Mouse (Mus musculus) megakaryocyte-erythroid progenitor cell, adult 5-6 weeks (primary cell): ENCODE measurements around the gene Ndufs8. TPM values are rescaled to one million over a fixed set of nuclear protein-coding genes. Genes with fewer than 3 reads are reported as not detected.

ENCODE experiments used
- ATAC-seq: replicated peaks from 2 replicates; pipeline ENCODE4 v1.8.0; 2016; ENCODE audit warnings: mild to moderate bottlenecking, inconsistent platforms; ENCODE audit not compliant: severe bottlenecking, poor library complexity, low FRiP score, low TSS enrichment
- total RNA-seq, 2 experiments: library from RNA; stranded (forward) in 1 of 2; stranded (reverse) in 1 of 2; fragments of 200-1000, 215-1000 nt in 1 of 2; fragments of >200 nt in 1 of 2; fragmentation: Nextera tagmentation in 1 of 2; gene quantifications; 2 replicates each; pipeline ENCODE4 v1.2.3; 2014 to 2017

Ndufs8 gene
- total RNA-seq, 2 experiments from 2014 or later = 59.0 to 218 TPM

DNA sequence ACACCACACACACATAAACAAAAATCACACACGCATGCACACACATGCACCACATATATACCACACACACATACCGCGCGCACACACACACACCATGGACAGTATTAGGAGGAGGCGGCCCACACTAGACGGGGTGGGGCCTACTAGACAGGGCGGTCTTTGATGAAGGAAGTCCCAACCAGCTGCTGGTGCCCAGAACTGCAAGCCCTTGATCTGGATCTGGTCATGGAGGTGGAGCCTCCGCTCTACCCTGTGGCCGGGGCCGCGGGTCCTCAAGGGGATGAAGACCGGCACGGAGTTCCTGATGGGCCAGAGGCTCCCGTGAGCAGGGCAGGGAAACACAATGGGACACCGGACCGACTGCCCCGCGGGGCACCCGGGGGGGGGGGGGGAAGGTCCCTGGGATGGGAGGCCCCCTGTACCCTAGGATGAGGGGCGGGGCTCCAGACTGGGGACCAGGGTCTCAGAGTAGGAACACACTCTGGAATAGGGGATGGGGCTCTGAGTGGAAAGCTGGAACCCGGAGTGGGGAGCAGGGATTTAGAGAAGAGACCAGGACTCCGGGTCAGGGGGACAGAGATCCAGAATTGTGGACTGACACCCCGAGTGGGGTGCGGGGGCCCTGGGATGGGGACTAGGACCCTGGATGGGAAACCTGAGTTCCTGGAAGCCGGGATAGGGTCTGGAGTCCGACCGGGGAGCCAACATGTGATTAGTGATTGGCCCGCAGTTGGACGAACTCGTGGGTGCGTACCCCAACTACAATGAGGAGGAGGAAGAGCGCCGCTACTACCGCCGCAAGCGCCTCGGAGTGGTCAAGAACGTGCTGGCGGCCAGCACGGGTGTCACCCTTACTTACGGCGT is 22.7 kb upstream of the Ndufs8 start, which contains the start of gene Unc93b1:
TSS of gene Unc93b1 (plus strand) at position 155 of the 864 bp plus-strand sequence.
- ATAC-seq = peak; percentile 91

- no peak for ATAC-seq
Observed at GRCm38 (mm10) chr19:3931716-3932115, 19.1 kb upstream of the Ndufs8 start.

- ATAC-seq = no peak
Observed at GRCm38 (mm10) chr19:3930262-3931057, 17.9 kb upstream of the Ndufs8 start.

- peak; percentile 37; the same call in 1 of the 2 replicates for ATAC-seq
Observed at GRCm38 (mm10) chr19:3929211-3929941, 16.8 kb upstream of the Ndufs8 start, which contains the start of gene Aldh3b1. Gene Aldh3b1, minus strand, starts transcription at chr19:3929808.

DNA sequence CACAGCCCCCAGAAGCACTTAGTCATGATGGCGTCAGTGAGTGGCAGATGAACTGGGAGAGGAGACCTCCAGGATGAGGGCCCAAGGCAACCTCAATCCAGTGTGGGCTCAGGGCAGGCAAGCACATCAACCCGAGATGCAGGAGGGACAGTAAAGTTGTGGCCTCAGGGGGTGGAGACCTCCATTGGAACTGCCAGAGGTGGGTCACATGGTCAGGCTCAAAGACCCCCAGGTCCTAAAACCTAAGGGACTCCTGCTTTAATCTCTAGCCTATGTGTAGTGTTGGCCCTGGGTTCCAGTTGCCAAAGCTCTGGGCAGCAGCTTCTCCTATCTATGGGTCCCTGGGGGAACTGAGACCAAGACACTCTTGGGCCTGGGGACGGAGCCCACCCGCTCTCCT is 16.2 kb upstream of the Ndufs8 start:
- no peak for ATAC-seq

- no peak for ATAC-seq
Observed at GRCm38 (mm10) chr19:3927989-3928388, 15.4 kb upstream of the Ndufs8 start.

- ATAC-seq = no peak
Observed at GRCm38 (mm10) chr19:3926685-3927084, 14.1 kb upstream of the Ndufs8 start.

DNA sequence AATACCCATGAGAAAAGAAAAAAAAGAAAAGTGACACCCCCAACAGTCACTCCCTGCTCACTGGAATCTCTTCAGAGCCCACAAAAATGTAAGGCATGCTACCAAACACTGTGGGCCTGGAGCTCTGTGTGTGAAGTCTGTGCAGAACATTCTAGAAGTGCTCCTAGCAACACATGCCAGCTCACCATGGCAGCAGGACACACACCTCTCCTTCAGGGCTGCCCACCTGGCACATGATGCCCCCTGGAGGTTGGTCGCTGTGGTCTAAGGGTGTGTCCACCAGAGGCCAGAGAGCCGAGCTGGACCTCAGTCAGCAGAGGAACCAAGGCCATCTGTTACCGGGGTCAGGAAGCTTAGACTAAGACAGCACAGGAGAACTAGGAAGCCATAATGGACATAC is 13.7 kb upstream of the Ndufs8 start:
- no peak for ATAC-seq

DNA sequence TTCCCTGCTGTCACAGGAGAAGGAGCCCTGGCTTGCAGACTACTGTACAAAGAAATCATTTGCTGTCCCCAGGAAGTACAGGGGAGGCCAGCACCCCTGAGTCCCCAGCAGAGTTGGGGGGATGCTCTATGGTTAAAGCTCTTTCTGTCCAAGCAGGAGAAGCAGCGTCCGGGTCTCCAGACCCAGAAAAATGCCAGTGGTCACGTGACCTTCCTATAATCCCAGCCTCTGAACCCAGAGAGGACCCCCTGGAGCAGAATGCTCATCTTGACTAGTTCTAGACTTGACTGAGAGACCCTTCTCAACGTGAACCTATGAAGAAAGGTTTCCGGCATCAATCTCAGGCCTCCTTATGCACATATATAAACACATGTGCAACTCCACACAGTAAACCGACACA is 13.3 kb upstream of the Ndufs8 start:
- ATAC-seq = no peak

DNA sequence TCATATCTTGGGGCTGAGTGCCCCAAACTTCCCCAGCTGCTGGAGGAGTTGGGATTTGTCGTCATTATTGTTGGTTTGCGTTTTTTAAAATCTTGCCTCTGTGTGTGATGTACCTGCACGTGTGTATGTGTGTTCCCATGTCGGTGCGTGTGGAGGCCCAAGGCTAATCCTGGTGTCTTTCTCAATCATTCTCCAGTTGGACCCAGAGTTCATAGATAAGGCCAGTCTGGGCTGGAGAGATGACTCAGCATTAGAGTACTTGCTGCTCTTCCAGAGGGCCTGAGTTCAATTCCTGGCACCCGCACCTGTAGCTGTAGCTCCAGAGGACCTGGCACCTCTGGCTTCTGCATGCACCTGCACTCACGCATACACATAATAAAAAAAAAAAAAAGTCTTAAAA is 12.3 kb upstream of the Ndufs8 start:
- no peak for ATAC-seq

- ATAC-seq = no peak
Observed at GRCm38 (mm10) chr19:3924190-3924589, 11.6 kb upstream of the Ndufs8 start.

DNA sequence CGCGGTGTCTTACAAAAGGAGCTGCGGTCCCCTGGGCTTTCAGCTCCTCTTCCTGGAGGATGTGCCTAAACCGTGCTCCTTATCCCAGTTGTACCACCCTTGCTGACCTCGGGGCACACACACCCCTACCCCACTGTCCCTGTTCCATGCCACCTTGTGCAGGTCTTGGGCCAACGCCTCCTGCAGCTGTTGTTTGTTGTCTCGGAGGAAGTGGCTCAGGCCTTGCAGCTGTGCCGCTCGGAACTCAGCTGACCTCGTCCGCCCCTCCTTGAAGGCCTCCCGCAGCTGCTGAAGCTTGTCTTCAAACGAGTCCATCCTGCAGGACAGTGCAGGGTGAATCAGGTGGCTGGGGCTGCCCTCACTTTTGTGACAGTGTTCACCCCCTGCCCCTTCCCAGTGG is 11.0 kb upstream of the Ndufs8 start:
- ATAC-seq = no peak

GRCm38 (mm10) chr19:3922661-3923371 is 10.2 kb upstream of the Ndufs8 start:
- 0 out of 2 replicates have a peak, but pooled peaks have one; percentile 42 for ATAC-seq

GRCm38 (mm10) chr19:3919928-3920327 is 7.4 kb upstream of the Ndufs8 start:
- no peak for ATAC-seq

- ATAC-seq = no peak
Observed at GRCm38 (mm10) chr19:3916727-3917126, 4.2 kb upstream of the Ndufs8 start.

DNA sequence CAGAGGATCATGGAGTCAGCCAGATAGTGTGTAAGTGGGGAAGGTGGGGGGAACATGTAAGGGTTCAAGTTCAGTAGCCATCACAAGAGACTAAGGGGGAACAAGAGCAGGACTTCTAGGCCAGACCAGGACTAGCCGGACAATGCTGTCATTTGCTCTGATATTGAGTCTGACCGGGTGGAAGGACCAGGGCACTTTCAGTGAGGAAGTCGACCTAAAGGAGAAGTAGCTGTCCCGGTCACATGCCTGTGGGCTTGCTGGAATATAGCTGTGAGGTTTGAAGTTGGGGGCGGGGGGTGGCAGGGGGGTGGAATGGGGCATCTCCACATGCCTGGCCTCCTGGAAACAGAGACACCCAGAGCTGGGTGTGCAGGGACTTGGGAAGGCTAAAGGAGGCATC is 2.0 kb upstream of the Ndufs8 start:
- no peak for ATAC-seq

DNA sequence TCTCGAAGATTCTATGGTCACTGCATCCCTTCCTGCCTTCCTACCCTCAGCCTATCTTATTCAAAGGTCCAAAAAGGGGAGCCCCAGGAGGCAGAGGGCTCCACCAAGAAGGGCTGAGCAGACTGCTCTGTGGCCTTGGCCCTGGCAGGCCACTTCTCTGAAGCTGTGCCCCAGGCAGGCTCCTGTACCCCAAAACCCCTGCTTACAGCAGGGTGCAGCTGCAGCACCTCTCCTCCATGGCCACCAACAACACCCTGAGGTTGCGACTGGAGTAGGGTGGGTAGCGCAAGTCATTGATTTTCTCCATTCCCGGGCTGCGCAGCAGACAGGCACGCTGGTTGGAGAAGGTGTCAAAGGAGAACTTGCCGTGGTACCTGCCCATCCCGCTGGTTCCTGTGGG is 1.1 kb upstream of the Ndufs8 start:
- ATAC-seq = no peak

- ATAC-seq = no peak
Observed at GRCm38 (mm10) chr19:3910206-3910605, 2.4 kb downstream of the Ndufs8 start.
